Mouse (Mus musculus) ES-E14 (cell line): ENCODE data around the gene Gm572. TPM values are rescaled to one million over a fixed set of nuclear protein-coding genes. Genes with fewer than 3 reads are reported as not detected.

Source experiments
- DNase-seq: peaks from one replicate; pipeline ENCODE4 v3.0.0-alpha.2; 2013; ENCODE audit warnings: low read depth, low spot score
- H3K27ac ChIP-seq: 2 replicates; pipeline ENCODE4 v1.5.1; 2012; ENCODE audit warnings: low read depth, mild to moderate bottlenecking, low read length, moderate library complexity, mixed read lengths; ENCODE audit not compliant: poor library complexity, insufficient read depth, severe bottlenecking
- H3K36me3 ChIP-seq: 2 replicates; pipeline ENCODE4 v1.6.1; 2012; ENCODE audit warnings: mild to moderate bottlenecking, low read length, moderate library complexity, mixed read lengths; ENCODE audit not compliant: control insufficient read depth, poor library complexity, insufficient read depth, severe bottlenecking
- H3K4me1 ChIP-seq, 2 experiments: fragments of 150-350 bp in 1 of 2; sonication (generic) in 1 of 2; 2 replicates each; pipeline ENCODE4 v1.6.1; 2012; ENCODE audit warnings: low read length in 2 of 2, mild to moderate bottlenecking in 1 of 2, mixed read lengths in 1 of 2; ENCODE audit not compliant: control insufficient read depth in 2 of 2, insufficient read depth in 2 of 2, poor library complexity in 1 of 2
- H3K4me3 ChIP-seq, 2 experiments: fragments of 150-350 bp in 1 of 2; sonication (generic) in 1 of 2; 2 replicates each; pipeline ENCODE4 v1.5.1; 2012; ENCODE audit warnings: low read length in 2 of 2, low read depth in 1 of 2, mild to moderate bottlenecking in 1 of 2, mixed read lengths in 1 of 2; ENCODE audit not compliant: insufficient read depth in 1 of 2, poor library complexity in 1 of 2, severe bottlenecking in 1 of 2
- H3K9ac ChIP-seq: 2 replicates; pipeline ENCODE4 v1.6.1; 2012; ENCODE audit warnings: low read depth, mild to moderate bottlenecking, low read length, mixed read lengths; ENCODE audit not compliant: poor library complexity, insufficient read depth, severe bottlenecking
- H3K9me3 ChIP-seq: fragments of 150-350 bp; sonication (generic); 2 replicates; pipeline ENCODE4 v1.6.1; 2012; ENCODE audit warnings: low read depth, mild to moderate bottlenecking, low read length; ENCODE audit not compliant: control insufficient read depth, insufficient read depth
- CHD2 ChIP-seq: IDR thresholded peaks from 2 replicates; pipeline ENCODE4 v1.6.1; 2014; ENCODE audit warnings: mild to moderate bottlenecking, low read depth, low read length, inconsistent platforms
- HCFC1 ChIP-seq: IDR thresholded peaks from 2 replicates; pipeline ENCODE4 v1.6.1; 2012; ENCODE audit warnings: low read length, inconsistent platforms, borderline replicate concordance; ENCODE audit not compliant: insufficient read depth
- MAFK ChIP-seq: IDR thresholded peaks from 2 replicates; pipeline ENCODE4 v1.6.1; 2014; ENCODE audit warnings: mild to moderate bottlenecking, low read depth, low read length, inconsistent platforms; ENCODE audit not compliant: insufficient read depth
- ZC3H11A ChIP-seq: IDR thresholded peaks from 2 replicates; pipeline ENCODE4 v1.6.1; 2012; ENCODE audit warnings: low read depth, mild to moderate bottlenecking, inconsistent platforms, low read length, borderline replicate concordance
- ZNF384 ChIP-seq: IDR thresholded peaks from 2 replicates; pipeline ENCODE4 v1.6.1; 2012; ENCODE audit warnings: low read depth, low read length, inconsistent platforms
- in situ Hi-C, 2 experiments: fragments of 600-800 bp; cut with MboI; formaldehyde crosslinking; loops; one replicate each; pipeline ENCODE4 v1.15.1; 2025; ENCODE audit warnings: low sequenced_read_pairs in 2 of 2, inconsistent platforms in 1 of 2; ENCODE audit not compliant: unreplicated experiment in 2 of 2
- total RNA-seq: library from RNA; depleted of rRNA; stranded (reverse); fragments of 300-350 nt; gene quantifications from 2 replicates; pipeline ENCODE4 v1.2.3, GENCODE M21; 2012

Gm572 gene
- total RNA-seq, 1 experiment = 0.13 TPM

GRCm38 (mm10) chr4:148654701-148655398 is 11.7 kb downstream of the Gm572 start:
- Histone ChIP-seq H3K27ac (peak overlapping the region; percentile 84), H3K4me1 (peaks cover 2 to 3% of the 10 kb centered on the region in 2 experiments), H3K9me3 (no peaks in the 10 kb centered on the region), H3K36me3 (no peaks in the 10 kb centered on the region), H3K4me3 (peak overlapping the region; percentile 15 to 41; a peak in 3 of 4 replicates), H3K9ac (peak overlapping the region; percentile 63)
- in situ Hi-C loops = no loop called here
- peak; percentile 83 for DNase-seq
- TF ChIP-seq ZC3H11A (peak; percentile 47), MAFK (no peak), HCFC1 (no peak), ZNF384 (no peak), CHD2 (no peak)

GRCm38 (mm10) chr4:148656691-148657258 is 13.7 kb downstream of the Gm572 start:
- peaks cover 0 to 6% of the 10 kb centered on the region in 2 experiments; a peak in 2 of 4 replicates for H3K4me1 ChIP-seq
- no peaks in the 10 kb centered on the region for H3K9me3 ChIP-seq
- H3K9ac ChIP-seq = no peak overlapping the region
- in situ Hi-C loops = no loop called here
- H3K27ac ChIP-seq = no peak overlapping the region
- DNase-seq = no peak
- TF ChIP-seq ZNF384 = no peak
- no peak for TF ChIP-seq CHD2
- no peak for TF ChIP-seq HCFC1
- no peak for TF ChIP-seq MAFK
- no peak for TF ChIP-seq ZC3H11A
- H3K36me3 ChIP-seq = no peaks in the 10 kb centered on the region
- H3K4me3 ChIP-seq = no peak overlapping the region

- H3K4me3 ChIP-seq = peak overlapping the region in 1 of 2 experiments; percentile 32; a peak in 1 of 4 replicates
- no peak overlapping the region for H3K27ac ChIP-seq
- in situ Hi-C loops = no loop called here
These were observed 14.7 kb downstream of the Gm572 start for GRCm38 (mm10) chr4:148657776-148658175.

GRCm38 (mm10) chr4:148660174-148660573 is 17.1 kb downstream of the Gm572 start:
- Histone ChIP-seq H3K4me1 (peaks cover 0 to 10% of the 10 kb centered on the region in 2 experiments; a peak in 2 of 4 replicates), H3K36me3 (no peaks in the 10 kb centered on the region), H3K27ac (no peak overlapping the region), H3K9ac (no peak overlapping the region), H3K9me3 (no peaks in the 10 kb centered on the region), H3K4me3 (no peak overlapping the region)
- in situ Hi-C loops = no loop called here
- DNase-seq = no peak
- TF ChIP-seq MAFK (no peak), HCFC1 (no peak), CHD2 (no peak), ZNF384 (no peak), ZC3H11A (no peak)

More at GRCm38 (mm10) chr4:148657776-148658175, 14.7 kb downstream of the Gm572 start:
- no peak for TF ChIP-seq CHD2
- no peak for TF ChIP-seq ZNF384
- TF ChIP-seq HCFC1 = no peak
- no peak for TF ChIP-seq ZC3H11A
- no peak for TF ChIP-seq MAFK
- DNase-seq = no peak
- Histone ChIP-seq H3K36me3 (no peaks in the 10 kb centered on the region), H3K9me3 (no peaks in the 10 kb centered on the region), H3K9ac (no peak overlapping the region), H3K4me1 (peaks cover 0 to 10% of the 10 kb centered on the region in 2 experiments; a peak in 2 of 4 replicates)
